Mouse (Mus musculus): ENCODE measurements around the gene Kalrn. TPM values are rescaled to one million over a fixed set of nuclear protein-coding genes. Genes with fewer than 3 reads are reported as not detected.
A peak's percentile ranks its signal among the peaks of the same experiment; 100 is the strongest.
"Not testable (repeated sequence)": the region's sequence is repeated elsewhere in the genome, so short reads cannot be mapped to it uniquely, and the experiment has no call there.

Kalrn gene
- total RNA-seq, 2 experiments from 2014 or later, result 419 to 451 TPM

- no peak for DNase-seq (ENCODE audit: low spot score in 2 of 2)
Observed at GRCm38 (mm10) chr16:34320023-34320800, 253.1 kb downstream of the Kalrn start.

DNA sequence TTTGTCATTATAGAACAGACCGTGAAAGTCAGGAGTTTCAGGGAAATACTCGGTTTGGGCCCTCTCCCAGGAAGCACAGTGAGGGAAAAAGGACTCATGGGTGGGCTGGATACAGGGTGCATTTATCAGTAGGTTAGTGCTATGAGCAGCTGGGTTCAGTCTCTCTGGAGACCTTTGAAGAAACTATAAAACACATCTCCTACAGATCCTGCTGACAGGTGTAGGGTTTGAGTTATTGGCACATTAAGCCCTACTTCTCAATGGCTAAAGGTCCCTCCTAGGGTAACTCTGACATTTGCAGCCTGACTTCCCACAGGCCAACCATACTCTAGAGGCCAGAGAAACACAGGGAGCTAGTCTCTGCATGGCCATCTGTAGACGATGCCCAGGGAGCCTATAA is 256.2 kb downstream of the Kalrn start:
- DNase-seq (ENCODE audit: low spot score in 2 of 2), result no peak

- no peak for DNase-seq (ENCODE audit: low spot score in 2 of 2)
Observed at GRCm38 (mm10) chr16:34316253-34316652, 257.1 kb downstream of the Kalrn start.

DNA sequence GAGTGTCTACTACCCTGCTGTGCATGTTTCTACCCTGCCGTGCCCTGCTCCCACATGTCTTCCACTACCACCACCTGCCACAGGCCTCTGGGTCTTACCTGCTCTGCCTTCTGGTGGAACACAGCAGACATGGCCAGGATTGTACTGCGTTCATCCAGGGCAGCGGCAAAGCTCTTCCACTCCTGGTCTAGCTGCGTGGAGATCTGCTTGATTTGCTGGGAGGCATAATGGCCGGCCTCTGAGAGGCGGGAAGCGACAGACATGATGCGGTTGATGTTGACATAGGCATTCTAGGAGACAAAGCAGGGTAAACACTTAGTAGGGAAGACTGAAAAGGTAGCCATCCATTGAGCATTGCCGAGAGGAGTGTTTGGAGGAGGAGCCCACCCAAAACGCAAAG is 259.3 kb downstream of the Kalrn start:
- no peak for DNase-seq (ENCODE audit: low spot score in 2 of 2)

GRCm38 (mm10) chr16:34311577-34311976 is 261.8 kb downstream of the Kalrn start:
- no peak for DNase-seq (ENCODE audit: low spot score in 2 of 2)

- no peak for DNase-seq (ENCODE audit: low spot score in 2 of 2)
Observed at GRCm38 (mm10) chr16:34310363-34310762, 263.0 kb downstream of the Kalrn start.

- DNase-seq (ENCODE audit: low spot score in 2 of 2), result no peak
Observed at GRCm38 (mm10) chr16:34308324-34308723, 265.0 kb downstream of the Kalrn start.

- DNase-seq (ENCODE audit: low spot score in 2 of 2), result no peak
Observed at GRCm38 (mm10) chr16:34307458-34307857, 265.9 kb downstream of the Kalrn start.

GRCm38 (mm10) chr16:34305586-34305985 is 267.7 kb downstream of the Kalrn start:
- DNase-seq (ENCODE audit: low spot score in 2 of 2), result no peak

DNA sequence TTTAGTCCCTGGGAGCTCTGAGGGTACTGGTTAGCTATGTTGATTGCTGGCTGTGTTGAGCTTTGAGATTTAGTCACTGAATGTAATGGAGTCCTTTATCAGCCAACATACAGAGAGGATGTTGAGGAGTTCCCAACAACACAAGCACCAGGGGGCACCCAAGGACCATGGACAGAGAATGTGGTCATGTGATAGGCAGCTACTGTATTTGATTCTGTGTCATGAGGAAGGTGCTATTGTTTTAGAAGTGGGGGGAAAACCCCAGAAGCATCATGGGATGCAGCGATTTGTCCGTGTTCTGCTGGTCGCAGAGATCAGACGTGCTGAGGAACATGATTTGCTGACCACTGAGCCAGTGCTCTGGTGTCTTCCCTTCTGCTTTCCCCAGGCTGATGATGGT is 269.5 kb downstream of the Kalrn start:
- not testable (repeated sequence) for DNase-seq (ENCODE audit: low spot score in 2 of 2)

GRCm38 (mm10) chr16:34302503-34302902 is 270.8 kb downstream of the Kalrn start:
- DNase-seq (ENCODE audit: low spot score in 2 of 2), result no peak

GRCm38 (mm10) chr16:34302063-34302462 is 271.3 kb downstream of the Kalrn start:
- peak in 1 of 2 experiments; percentile 40 for DNase-seq (ENCODE audit: low spot score in 2 of 2)

GRCm38 (mm10) chr16:34299226-34299625 is 274.1 kb downstream of the Kalrn start:
- no peak for DNase-seq (ENCODE audit: low spot score in 2 of 2)

DNA sequence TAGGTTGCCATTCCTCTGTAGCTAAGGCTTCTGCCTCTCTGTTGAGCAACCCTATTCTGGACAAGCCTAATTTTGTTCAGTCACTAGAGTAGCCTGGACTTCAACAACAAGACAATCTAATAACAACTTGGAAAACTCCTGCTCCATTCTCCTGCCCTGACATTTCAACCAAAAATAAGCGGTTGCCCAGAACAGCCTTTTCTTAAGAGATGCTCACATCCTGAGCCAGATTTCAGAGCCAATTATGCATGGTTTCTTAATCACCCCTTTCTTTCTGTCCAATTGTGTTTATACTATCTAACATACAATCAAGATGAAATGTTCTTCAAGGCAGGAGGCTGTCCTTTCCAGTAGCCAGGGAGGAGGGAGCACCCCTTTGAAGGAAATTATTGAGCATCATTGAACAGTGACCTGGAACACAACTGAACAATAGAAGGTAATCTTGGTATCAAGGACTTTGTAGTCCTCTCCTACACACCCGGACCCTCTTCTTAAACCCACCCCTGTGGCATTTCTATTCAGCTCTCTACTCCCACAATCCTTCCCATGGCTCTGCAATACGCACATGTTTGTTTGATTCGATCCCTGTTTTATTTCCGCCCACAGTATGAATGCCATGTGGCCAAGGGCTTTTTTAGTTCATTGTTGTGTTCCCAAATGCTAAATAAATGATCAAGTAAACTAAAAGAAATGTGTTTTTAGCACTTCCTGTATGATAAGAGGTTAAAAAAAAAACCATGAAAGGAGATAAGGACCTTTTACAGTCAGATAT is 275.2 kb downstream of the Kalrn start:
- DNase-seq (ENCODE audit: low spot score in 2 of 2), result peak in 1 of 2 experiments; percentile 52

DNA sequence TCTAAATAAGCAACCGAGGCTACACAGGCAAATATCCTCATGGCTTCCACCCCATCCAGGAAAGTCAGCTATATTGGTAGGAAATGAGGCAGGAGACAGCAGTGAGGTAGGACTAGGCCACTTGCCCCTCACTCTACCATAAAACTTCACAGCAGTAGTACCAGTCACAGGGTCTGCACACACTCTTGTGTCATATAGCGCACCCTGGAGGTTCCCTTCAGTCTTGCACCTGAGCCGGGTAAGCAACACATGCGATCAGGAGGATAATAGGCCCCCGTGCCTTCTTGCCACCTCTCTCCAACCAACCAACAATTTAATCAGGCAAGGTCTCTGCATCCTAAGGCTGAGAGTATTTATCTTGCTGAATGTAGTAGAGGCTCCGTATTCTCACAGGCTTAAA is 278.8 kb downstream of the Kalrn start:
- no peak for DNase-seq (ENCODE audit: low spot score in 2 of 2)

DNA sequence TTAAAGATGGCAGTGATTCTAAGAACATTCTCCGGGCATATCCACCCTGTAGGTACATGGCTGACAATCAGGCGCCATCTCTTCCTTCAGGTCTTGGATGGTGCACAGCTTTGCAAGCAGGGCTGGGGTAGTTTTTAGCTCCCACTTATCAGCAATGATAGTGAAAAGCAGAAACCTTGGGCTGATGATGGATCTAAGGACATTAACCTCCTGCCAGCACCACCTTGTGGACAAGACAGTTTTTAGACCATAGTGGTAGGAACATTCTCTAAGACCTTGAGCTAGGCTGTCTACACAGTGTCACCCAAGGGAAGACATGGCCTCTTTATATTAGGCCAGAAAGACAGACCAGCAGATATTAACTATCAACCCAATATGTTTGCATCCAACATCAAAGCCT is 279.7 kb downstream of the Kalrn start:
- no peak for DNase-seq (ENCODE audit: low spot score in 2 of 2)

- no peak for DNase-seq (ENCODE audit: low spot score in 2 of 2)
Observed at GRCm38 (mm10) chr16:34289583-34289982, 283.7 kb downstream of the Kalrn start.

DNA sequence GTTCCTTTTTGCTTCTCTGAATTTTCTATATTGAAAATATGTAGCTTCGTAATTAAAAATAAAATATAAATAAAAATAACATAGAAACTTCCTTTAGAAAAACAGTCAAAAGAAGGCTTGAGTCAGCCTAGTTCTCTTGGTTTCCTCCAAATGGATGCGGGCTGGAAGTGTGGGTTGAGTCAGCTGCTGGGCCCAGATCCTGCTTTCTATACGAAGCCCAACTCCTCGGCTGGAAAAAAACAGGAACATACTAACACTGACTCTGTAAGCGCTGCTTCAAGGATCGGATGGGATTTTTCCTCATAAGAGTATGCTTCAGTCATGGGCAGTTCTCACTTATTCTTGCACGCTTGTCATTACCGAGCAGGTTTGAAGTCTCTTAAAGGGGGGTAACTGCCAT is 291.3 kb downstream of the Kalrn start:
- no peak for DNase-seq (ENCODE audit: low spot score in 2 of 2)

- peak; percentile 78 to 93 for DNase-seq (ENCODE audit: low spot score in 2 of 2)
Observed at GRCm38 (mm10) chr16:34279654-34280383, 293.5 kb downstream of the Kalrn start.

DNA sequence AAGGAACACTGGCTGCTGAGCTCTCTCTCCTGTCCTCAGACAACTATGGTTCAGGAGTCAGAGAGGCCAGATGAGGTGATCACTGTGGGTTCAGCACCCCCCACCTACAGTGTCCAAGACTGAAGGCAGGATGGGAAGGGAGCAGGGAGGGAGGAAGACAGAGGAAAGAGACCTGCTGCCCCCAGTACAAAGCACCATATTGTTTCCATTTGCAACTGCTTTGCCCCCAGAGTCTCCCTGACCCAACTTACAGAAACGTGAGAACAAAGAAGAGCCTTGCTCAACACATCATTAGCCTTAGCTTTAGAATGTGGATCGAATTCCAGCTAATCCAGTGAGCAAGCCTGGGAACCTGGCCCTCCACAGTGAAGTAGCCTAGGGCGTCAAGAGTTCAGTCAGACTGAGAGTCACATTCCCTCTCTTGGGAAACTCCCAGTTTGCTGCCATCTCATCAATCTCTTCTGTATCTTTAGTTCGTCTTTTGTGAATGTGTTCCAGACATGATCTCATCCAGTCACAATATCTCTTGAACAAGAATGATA is 295.0 kb downstream of the Kalrn start:
- no peak for DNase-seq (ENCODE audit: low spot score in 2 of 2)

GRCm38 (mm10) chr16:34274607-34275006 is 298.7 kb downstream of the Kalrn start:
- DNase-seq (ENCODE audit: low spot score in 2 of 2), result no peak
